7 mouse cellular contexts compared by ENCODE assay signal in genomic region chr11:79065463-79066190, GRCm38 (mm10).
DNase-seq lines count a peak whose midpoint lies in the region; ATAC-seq and TF ChIP-seq lines count a peak whose summit lies in the region.

No protein-coding gene starts in this region.

- H3K9ac ChIP-seq in CH12.LX (ENCODE audit: insufficient read depth, low read depth) = no peak overlapping the region
- H3K9ac ChIP-seq in limb, embryonic 14.5 days (ENCODE audit: low read depth, low read length, severe bottlenecking) = 0 out of 2 replicates have a peak overlapping the region, but pooled peaks have one; percentile 16
- H3K9ac ChIP-seq in hindbrain, embryonic 11.5 days (ENCODE audit: low read depth, low read length) = no peak overlapping the region

- ATAC-seq in limb, embryonic 14.5 days (ENCODE audit: low FRiP score, low read depth) = peak; percentile 72
- no peak for ATAC-seq in erythroid progenitor cell, adult 5-6 weeks (replicated peaks; ENCODE audit: low FRiP score, poor library complexity, severe bottlenecking)
- no peak for ATAC-seq in hindbrain, embryonic 11.5 days (ENCODE audit: low FRiP score)

- 0 out of 2 replicates have a peak overlapping the region, but pooled peaks have one; percentile 84 for H3K27ac ChIP-seq in CH12.LX (ENCODE audit: insufficient read depth, low read depth)
- peak overlapping the region; percentile 67 for H3K27ac ChIP-seq in limb, embryonic 14.5 days (replicated peaks; ENCODE audit: low read depth, low read length)
- H3K27ac ChIP-seq in hindbrain, embryonic 11.5 days (ENCODE audit: low read depth, low read length) = no peak overlapping the region; the same call in 1 of the 2 replicates

- DNase-seq in CH12.LX (ENCODE audit: extremely low read depth) = no peak
- DNase-seq in adrenal gland, postnatal 36 days = peak; percentile 41 to 50
- DNase-seq in heart, postnatal 10 days = peak; percentile 89 to 91
- DNase-seq in limb, embryonic 14.5 days (ENCODE audit: low spot score) = peak; percentile 82
- no peak for DNase-seq in hindbrain, embryonic 11.5 days (ENCODE audit: low spot score)
- no peak for DNase-seq in thymus, postnatal 36 days

- peaks cover 4% of the 10 kb centered on the region for H3K79me2 ChIP-seq in CH12.LX (replicated peaks; ENCODE audit: control insufficient read depth, extremely low read depth, insufficient read depth, poor library complexity, severe bottlenecking)

- dilution Hi-C loops in CH12.LX (cut with MboI; ENCODE audit: extremely low pct_ligation_motif_present, extremely low pct_unique_long_range_greater_than_20kb, low sequenced_read_pairs) = no loop called here

- H3K4me3 ChIP-seq in CH12.LX (replicated peaks in 1 of 3; ENCODE audit: low read depth in 2 of 3, low read length in 2 of 3, poor library complexity in 1 of 3) = no peak overlapping the region
- no peak overlapping the region for H3K4me3 ChIP-seq in limb, embryonic 14.5 days (replicated peaks; ENCODE audit: low read length)
- H3K4me3 ChIP-seq in hindbrain, embryonic 11.5 days (ENCODE audit: low read depth, low read length) = no peak overlapping the region

- intact Hi-C loops in heart, postnatal 10 days (cut with DNase I) = loop anchor here (2.0 kb wide), 1 partner anchor 35 kb away; no protein-coding TSS in a partner anchor

- TF ChIP-seq POLR2A in CH12.LX (IDR thresholded peaks at IDR 0.05; ENCODE audit: low read depth, low read length) = no peak
- TF ChIP-seq POLR2A in limb, embryonic 14.5 days (IDR thresholded peaks at IDR 0.05; ENCODE audit: borderline replicate concordance, extremely low read depth, insufficient read depth, insufficient read length) = no peak

- H3K9me3 ChIP-seq in CH12.LX (replicated peaks; ENCODE audit: low read length) = no peaks in the 10 kb centered on the region
- no peaks in the 10 kb centered on the region for H3K9me3 ChIP-seq in limb, embryonic 14.5 days (ENCODE audit: control insufficient read depth, low read length)
- H3K9me3 ChIP-seq in hindbrain, embryonic 11.5 days (ENCODE audit: control insufficient read depth, low read length) = no peaks in the 10 kb centered on the region

- 48% methylated on average over 11 of the region's 11 CpGs for WGBS in limb, embryonic 14.5 days
- 80% methylated on average over 11 of the region's 11 CpGs for WGBS in hindbrain, embryonic 11.5 days

- peaks cover 50 to 73% of the 10 kb centered on the region in 2 experiments for H3K4me1 ChIP-seq in CH12.LX (ENCODE audit: control insufficient read depth in 1 of 2, insufficient read depth in 2 of 2)
- H3K4me1 ChIP-seq in limb, embryonic 14.5 days (ENCODE audit: control insufficient read depth, insufficient read depth, low read length) = peaks cover 23% of the 10 kb centered on the region
- 0 out of 2 replicates have a peak, but pooled peaks cover 4% of the 10 kb centered on the region for H3K4me1 ChIP-seq in hindbrain, embryonic 11.5 days (replicated peaks; ENCODE audit: control insufficient read depth, insufficient read depth, low read length)

- H3K36me3 ChIP-seq in CH12.LX (replicated peaks in 1 of 2; ENCODE audit: control insufficient read depth in 1 of 2, insufficient read depth in 1 of 2, low read length in 1 of 2) = peaks cover 61 to 85% of the 10 kb centered on the region in 2 experiments
- peaks cover 3% of the 10 kb centered on the region; the same call in 1 of the 2 replicates for H3K36me3 ChIP-seq in limb, embryonic 14.5 days (ENCODE audit: control insufficient read depth, insufficient read depth, low read length)
- no peaks in the 10 kb centered on the region for H3K36me3 ChIP-seq in hindbrain, embryonic 11.5 days (ENCODE audit: control insufficient read depth, insufficient read depth, low read length)

- in situ Hi-C loops in CH12.LX (cut with MboI; ENCODE audit: low pct_ligation_motif_present, low pct_unique_long_range_greater_than_20kb, low sequenced_read_pairs) = no loop called here

- no peak for TF ChIP-seq CTCF in CH12.LX (conservative IDR thresholded peaks at IDR 0.05 in 1 of 2, IDR thresholded peaks at IDR 0.05 in 1 of 2; ENCODE audit: low read depth in 2 of 2, low read length in 2 of 2)

- H3K27me3 ChIP-seq in CH12.LX (replicated peaks) = no peaks in the 10 kb centered on the region
- H3K27me3 ChIP-seq in limb, embryonic 14.5 days (ENCODE audit: control insufficient read depth, insufficient read depth, low read length) = no peaks in the 10 kb centered on the region
- no peaks in the 10 kb centered on the region for H3K27me3 ChIP-seq in hindbrain, embryonic 11.5 days (ENCODE audit: control insufficient read depth, insufficient read depth, low read length)

- no peak for TF ChIP-seq EP300 in CH12.LX (IDR thresholded peaks at IDR 0.05; ENCODE audit: low read length)

- TF ChIP-seq RAD21 in CH12.LX (IDR thresholded peaks at IDR 0.05; ENCODE audit: low read depth, low read length) = no peak

- no peak overlapping the region for H3K4me2 ChIP-seq in CH12.LX (ENCODE audit: insufficient read depth, low read depth, poor library complexity, severe bottlenecking)
- H3K4me2 ChIP-seq in limb, embryonic 14.5 days (replicated peaks; ENCODE audit: low read depth, low read length, severe bottlenecking) = no peak overlapping the region
- no peak overlapping the region for H3K4me2 ChIP-seq in hindbrain, embryonic 11.5 days (replicated peaks; ENCODE audit: low read depth, low read length)

TF ChIP-seq in CH12.LX, 34 proteins besides CTCF, POLR2A, EP300 and RAD21:
- no peak for TF ChIP-seq ZKSCAN1 (IDR thresholded peaks at IDR 0.05; ENCODE audit: borderline replicate concordance, low read depth, low read length)
- no peak for TF ChIP-seq TBP (conservative IDR thresholded peaks at IDR 0.05; ENCODE audit: low read depth, low read length)
- TF ChIP-seq USF1 (IDR thresholded peaks at IDR 0.05; ENCODE audit: low read depth, low read length) = no peak
- no peak for TF ChIP-seq NELFE (IDR thresholded peaks at IDR 0.05; ENCODE audit: low read depth, low read length)
- TF ChIP-seq BHLHE40 (IDR thresholded peaks at IDR 0.05; ENCODE audit: low read depth, low read length) = no peak
- TF ChIP-seq SMC3 (IDR thresholded peaks at IDR 0.05; ENCODE audit: low read depth, low read length) = no peak
- no peak for TF ChIP-seq KAT2A (IDR thresholded peaks at IDR 0.05; ENCODE audit: insufficient replicate concordance, low read length)
- no peak for TF ChIP-seq MAFK (IDR thresholded peaks at IDR 0.05; ENCODE audit: insufficient replicate concordance, low read length)

Comparison
In these comparisons a context has a peak if more than half of its experiments do, and no peak if none do; other contexts are left out.
1. DNase-seq: peak in adrenal gland, postnatal 36 days (2 of 2), heart, postnatal 10 days (2 of 2) and limb, embryonic 14.5 days (single experiment); none in CH12.LX (single experiment), hindbrain, embryonic 11.5 days (single experiment) and thymus, postnatal 36 days (0 of 2).